Mouse (Mus musculus) bone marrow, adult 2 months (tissue): ENCODE measurements around the gene Slc1a1.

Experiments used
- CTCF ChIP-seq: fragments of 200-500 bp; IDR thresholded peaks from 2 replicates; pipeline ENCODE4 v1.5.1; 2011; ENCODE audit warnings: low read length, control low read depth; ENCODE audit not compliant: control insufficient read depth, insufficient read depth
- POLR2A ChIP-seq: fragments of 200-500 bp; IDR thresholded peaks from 2 replicates; pipeline ENCODE4 v1.6.1; 2011; ENCODE audit warnings: low read depth, mild to moderate bottlenecking, control low read depth, low read length, borderline replicate concordance; ENCODE audit not compliant: control insufficient read depth

GRCm38 (mm10) chr19:28891238-28891637 is 56.4 kb downstream of the Slc1a1 start:
- TF ChIP-seq CTCF = no peak
- no peak for TF ChIP-seq POLR2A
